Mouse (Mus musculus) cerebellum, adult 2 months (tissue): ENCODE data around the gene Fbxl13. TPM values are rescaled to one million over a fixed set of nuclear protein-coding genes. Genes with fewer than 3 reads are reported as not detected.
A peak's percentile ranks its signal among the peaks of the same experiment; 100 is the strongest.

Source experiments
- DNase-seq, 2 experiments: peaks; one replicate each; pipeline ENCODE4 v3.0.0; 2021
- H3K27ac ChIP-seq: fragments of 200-500 bp; 2 replicates; pipeline ENCODE4 v1.5.1; 2012; ENCODE audit warnings: low read length, control low read depth, inconsistent platforms; ENCODE audit not compliant: insufficient read depth
- H3K27me3 ChIP-seq: fragments of 200-500 bp; 2 replicates; pipeline ENCODE4 v1.6.1; 2012; ENCODE audit warnings: inconsistent platforms, mild to moderate bottlenecking, low read length, moderate library complexity; ENCODE audit not compliant: control insufficient read depth, insufficient read depth
- H3K4me1 ChIP-seq: fragments of 200-500 bp; 2 replicates; pipeline ENCODE4 v1.6.1; 2011; ENCODE audit warnings: low read length; ENCODE audit not compliant: control insufficient read depth, insufficient read depth
- H3K4me3 ChIP-seq: fragments of 200-500 bp; replicated peaks from 2 replicates; pipeline ENCODE3; 2011; ENCODE audit warnings: mild to moderate bottlenecking, low read depth, low read length, control low read depth; ENCODE audit not compliant: insufficient read depth
- CTCF ChIP-seq: fragments of 200-500 bp; IDR thresholded peaks from 2 replicates; pipeline ENCODE4 v1.5.1; 2011; ENCODE audit warnings: low read depth, mild to moderate bottlenecking, control low read depth, low read length, moderate library complexity, borderline replicate concordance; ENCODE audit not compliant: insufficient read depth
- POLR2A ChIP-seq: fragments of 200-500 bp; IDR thresholded peaks from 2 replicates; pipeline ENCODE4 v1.6.1; 2011; ENCODE audit warnings: low read length, control low read depth, borderline replicate concordance; ENCODE audit not compliant: insufficient read depth
- WGBS: fragments of 180-500 bp; shearing (Covaris S2); methylation state at CpG from one replicate; pipeline ENCODE4 v1.1.7; 2018; 5-methylcytosine and 5-hydroxymethylcytosine counted together
- polyA plus RNA-seq: library from polyadenylated mRNA; depleted of rRNA; stranded (reverse); fragments of >200 nt; gene quantifications from 2 replicates; pipeline ENCODE4 v1.2.3, GENCODE M21; 2012; rRNA removed

Gene Fbxl13
- polyA plus RNA-seq, 1 experiment, result 0.21 TPM

GRCm38 (mm10) chr5:21438428-21438827 lies 207.0 kb downstream of the Fbxl13 start:
- WGBS, result 97% methylated on average over 9 of the region's 9 CpGs
- no peak for TF ChIP-seq CTCF
- no peak for TF ChIP-seq POLR2A
- Histone ChIP-seq H3K4me3 (no peak overlapping the region), H3K4me1 (0 out of 2 replicates have a peak, but pooled peaks cover 2% of the 10 kb centered on the region), H3K27me3 (no peaks in the 10 kb centered on the region; the same call in 1 of the 2 replicates), H3K27ac (no peak overlapping the region)
- DNase-seq, result no peak

DNA sequence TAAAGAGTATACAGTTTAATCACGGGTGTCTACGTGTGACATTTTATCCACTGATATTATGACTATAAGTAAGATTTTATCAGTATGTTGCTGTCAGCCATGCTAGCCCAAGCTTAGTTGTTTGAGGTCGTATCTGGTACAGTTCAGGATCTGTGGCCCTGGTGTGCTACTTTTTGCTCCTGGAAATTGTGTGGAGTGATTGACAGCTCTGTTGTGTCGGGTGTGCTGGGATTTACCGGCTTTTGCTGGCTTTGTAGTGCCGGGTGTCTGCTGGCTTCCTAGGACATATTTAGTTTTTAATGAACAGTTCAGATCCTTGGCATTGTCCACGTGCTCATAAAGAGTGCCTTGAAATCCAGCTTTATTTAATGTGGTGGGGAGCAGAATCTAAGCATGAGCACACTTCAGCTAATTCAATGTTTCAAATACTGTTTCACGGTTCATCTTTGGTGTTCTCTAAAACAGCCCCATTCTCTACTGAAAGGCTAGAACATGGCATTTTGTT lies 208.9 kb downstream of the Fbxl13 start:
- TF ChIP-seq CTCF (no peak), POLR2A (no peak)
- Histone ChIP-seq H3K4me3 (no peak overlapping the region), H3K4me1 (0 out of 2 replicates have a peak, but pooled peaks cover 2% of the 10 kb centered on the region), H3K27me3 (no peaks in the 10 kb centered on the region; the same call in 1 of the 2 replicates), H3K27ac (no peak overlapping the region)
- DNase-seq, result no peak
- WGBS, result 75% methylated on average over 8 of the region's 8 CpGs

GRCm38 (mm10) chr5:21434148-21434929 lies 211.1 kb downstream of the Fbxl13 start:
- Histone ChIP-seq H3K27me3 (no peaks in the 10 kb centered on the region; the same call in 1 of the 2 replicates), H3K4me3 (no peak overlapping the region), H3K4me1 (0 out of 2 replicates have a peak, but pooled peaks cover 2% of the 10 kb centered on the region), H3K27ac (no peak overlapping the region)
- TF ChIP-seq POLR2A (no peak), CTCF (no peak)
- WGBS, result 26% methylated on average over 11 of the region's 11 CpGs
- DNase-seq, result peak; percentile 69 to 83

Other genes with a start within 250 kb of the Fbxl13 start
- gene Ccdc146, start 221.0 kb downstream of the Fbxl13 start, polyA plus RNA-seq, result 0.33 and 0.73 TPM in 2 replicates
- 7.6 and 8.0 TPM in 2 replicates for gene Fam185a, start 220.7 kb downstream of the Fbxl13 start, polyA plus RNA-seq
- 0.18 and 0.22 TPM in 2 replicates for gene Lrrc17, start 102.1 kb downstream of the Fbxl13 start, polyA plus RNA-seq
- gene Armc10, start 179 bp upstream of the Fbxl13 start, polyA plus RNA-seq, result 17.3 and 17.9 TPM in 2 replicates
- gene Napepld, start 55.8 kb upstream of the Fbxl13 start, polyA plus RNA-seq, result 7.4 and 7.7 TPM in 2 replicates
- 76.7 and 81.8 TPM in 2 replicates for gene Pmpcb, start 91.5 kb upstream of the Fbxl13 start, polyA plus RNA-seq
- gene Dnajc2, start 139.6 kb upstream of the Fbxl13 start, polyA plus RNA-seq, result 15.7 and 17.4 TPM in 2 replicates
- 106 and 111 TPM in 2 replicates for gene Psmc2, start 139.6 kb upstream of the Fbxl13 start, polyA plus RNA-seq
- gene Slc26a5, start 220.0 kb upstream of the Fbxl13 start, polyA plus RNA-seq, result 0.06 and 0.11 TPM in 2 replicates